Mouse (Mus musculus): ENCODE data around the gene Pm20d1. TPM values are rescaled to one million over a fixed set of nuclear protein-coding genes. Genes with fewer than 3 reads are reported as not detected.

Gene Pm20d1
- total and polyA plus RNA-seq, 3 experiments, result 0.17 to 0.53 (median 0.21) TPM

GRCm38 (mm10) chr1:131822856-131823492 is 25.8 kb downstream of the Pm20d1 start:
- no peak overlapping the region for H3K9ac ChIP-seq (ENCODE audit: insufficient read depth, low read depth)
- H3K4me3 ChIP-seq (replicated peaks in 1 of 3; ENCODE audit: low read depth in 2 of 3, low read length in 2 of 3, poor library complexity in 1 of 3), result no peak overlapping the region
- no peaks in the 10 kb centered on the region for H3K36me3 ChIP-seq (replicated peaks in 1 of 2; ENCODE audit: control insufficient read depth in 1 of 2, insufficient read depth in 1 of 2, low read length in 1 of 2)
- peak; percentile 60 for DNase-seq (ENCODE audit: extremely low read depth)
- dilution Hi-C loops (cut with MboI; ENCODE audit: extremely low pct_ligation_motif_present, extremely low pct_unique_long_range_greater_than_20kb, low sequenced_read_pairs), result no loop called here
- peak overlapping the region; percentile 17 for H3K4me2 ChIP-seq (ENCODE audit: insufficient read depth, low read depth, poor library complexity, severe bottlenecking)
- H3K27ac ChIP-seq (ENCODE audit: insufficient read depth, low read depth), result peak overlapping the region; percentile 50; the same call in 1 of the 2 replicates
- peaks cover 2% of the 10 kb centered on the region for H3K27me3 ChIP-seq (replicated peaks)
- in situ Hi-C loops (cut with MboI; ENCODE audit: low pct_ligation_motif_present, low pct_unique_long_range_greater_than_20kb, low sequenced_read_pairs), result no loop called here
- TF ChIP-seq KAT2A (IDR thresholded peaks at IDR 0.05; ENCODE audit: insufficient replicate concordance, low read length) (no peak), E2F4 (IDR thresholded peaks at IDR 0.05; ENCODE audit: insufficient replicate concordance, low read depth, low read length) (no peak), NELFE (IDR thresholded peaks at IDR 0.05; ENCODE audit: low read depth, low read length) (no peak), ETS1 (conservative IDR thresholded peaks at IDR 0.05; ENCODE audit: low read depth, low read length) (peak; percentile 38), MAX (IDR thresholded peaks at IDR 0.05; ENCODE audit: low read length) (no peak), MXI1 (IDR thresholded peaks at IDR 0.05; ENCODE audit: low read depth, low read length) (peak; percentile 53), SIN3A (IDR thresholded peaks at IDR 0.05; ENCODE audit: low read length) (0 out of 2 replicates have a peak, but pooled peaks have one; percentile 44), BHLHE40 (IDR thresholded peaks at IDR 0.05; ENCODE audit: low read depth, low read length) (peak; percentile 20; the same call in 1 of the 2 replicates), USF2 (conservative IDR thresholded peaks at IDR 0.05; ENCODE audit: low read depth, low read length) (no peak), ZC3H11A (IDR thresholded peaks at IDR 0.05; ENCODE audit: low read depth, low read length) (no peak), MAFK (IDR thresholded peaks at IDR 0.05; ENCODE audit: insufficient replicate concordance, low read length) (no peak), PAX5 (IDR thresholded peaks at IDR 0.05; ENCODE audit: low read length) (no peak), EP300 (IDR thresholded peaks at IDR 0.05; ENCODE audit: low read length) (peak; percentile 25), NRF1 (IDR thresholded peaks at IDR 0.05; ENCODE audit: low read depth, low read length) (no peak), MYC (IDR thresholded peaks at IDR 0.05; ENCODE audit: low read depth, low read length) (0 out of 2 replicates have a peak, but pooled peaks have one; percentile 12), ZNF384 (IDR thresholded peaks at IDR 0.05; ENCODE audit: low read depth, low read length) (peak; percentile 93), TBP (conservative IDR thresholded peaks at IDR 0.05; ENCODE audit: low read depth, low read length) (no peak), JUND (conservative IDR thresholded peaks at IDR 0.05; ENCODE audit: low read depth, low read length) (0 out of 2 replicates have a peak, but pooled peaks have one; percentile 28), UBTF (IDR thresholded peaks at IDR 0.05; ENCODE audit: low read depth, low read length) (0 out of 2 replicates have a peak, but pooled peaks have one; percentile 56), IRF4 (IDR thresholded peaks at IDR 0.05; ENCODE audit: low read depth, low read length) (0 out of 2 replicates have a peak, but pooled peaks have one; percentile 32)
- peaks cover 7% of the 10 kb centered on the region for H3K9me3 ChIP-seq (replicated peaks; ENCODE audit: low read length)
- peaks cover 15 to 68% of the 10 kb centered on the region in 2 experiments for H3K4me1 ChIP-seq (ENCODE audit: control insufficient read depth in 1 of 2, insufficient read depth in 2 of 2)
- no peaks in the 10 kb centered on the region for H3K79me2 ChIP-seq (replicated peaks; ENCODE audit: control insufficient read depth, extremely low read depth, insufficient read depth, poor library complexity, severe bottlenecking)

DNA sequence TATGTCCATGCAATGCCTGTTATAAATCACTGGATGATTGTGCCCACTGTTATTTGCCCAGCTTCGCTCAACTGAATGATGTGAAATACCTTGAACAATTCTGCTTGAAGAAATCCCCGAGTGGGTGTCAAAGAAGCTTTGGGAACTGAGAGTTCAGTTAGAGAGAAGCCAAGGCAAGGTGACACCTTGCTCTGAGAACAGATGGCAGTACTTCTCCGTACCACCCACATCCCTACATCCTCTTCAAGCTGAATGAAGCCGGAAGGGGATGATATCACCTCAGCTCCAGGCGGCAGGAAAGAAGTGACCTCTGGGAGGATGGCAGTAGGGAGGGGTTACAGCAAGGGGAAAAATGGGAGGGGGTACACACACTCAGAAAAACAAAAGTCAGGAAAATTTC is 26.4 kb downstream of the Pm20d1 start:
- DNase-seq (ENCODE audit: extremely low read depth), result peak; percentile 34
- dilution Hi-C loops (cut with MboI; ENCODE audit: extremely low pct_ligation_motif_present, extremely low pct_unique_long_range_greater_than_20kb, low sequenced_read_pairs) (no loop called here), in situ Hi-C loops (cut with MboI; ENCODE audit: low pct_ligation_motif_present, low pct_unique_long_range_greater_than_20kb, low sequenced_read_pairs) (no loop called here)
- Histone ChIP-seq H3K79me2 (replicated peaks; ENCODE audit: control insufficient read depth, extremely low read depth, insufficient read depth, poor library complexity, severe bottlenecking) (no peaks in the 10 kb centered on the region), H3K9ac (ENCODE audit: insufficient read depth, low read depth) (no peak overlapping the region), H3K4me3 (replicated peaks in 1 of 3; ENCODE audit: low read depth in 2 of 3, low read length in 2 of 3, poor library complexity in 1 of 3) (no peak overlapping the region), H3K27ac (ENCODE audit: insufficient read depth, low read depth) (no peak overlapping the region), H3K4me1 (ENCODE audit: control insufficient read depth in 1 of 2, insufficient read depth in 2 of 2) (peaks cover 15 to 65% of the 10 kb centered on the region in 2 experiments), H3K4me2 (ENCODE audit: insufficient read depth, low read depth, poor library complexity, severe bottlenecking) (no peak overlapping the region; the same call in 1 of the 2 replicates), H3K27me3 (replicated peaks) (peaks cover 2% of the 10 kb centered on the region), H3K9me3 (replicated peaks; ENCODE audit: low read length) (peaks cover 7% of the 10 kb centered on the region), H3K36me3 (replicated peaks in 1 of 2; ENCODE audit: control insufficient read depth in 1 of 2, insufficient read depth in 1 of 2, low read length in 1 of 2) (no peaks in the 10 kb centered on the region)
- TF ChIP-seq EP300 (IDR thresholded peaks at IDR 0.05; ENCODE audit: low read length), result peak; percentile 16; the same call in 1 of the 2 replicates
- 0 out of 2 replicates have a peak, but pooled peaks have one; percentile 6 for TF ChIP-seq MXI1 (IDR thresholded peaks at IDR 0.05; ENCODE audit: low read depth, low read length)
- 0 out of 2 replicates have a peak, but pooled peaks have one; percentile 19 for TF ChIP-seq SIN3A (IDR thresholded peaks at IDR 0.05; ENCODE audit: low read length)
- no peak for TF ChIP-seq TCF12 (IDR thresholded peaks at IDR 0.05; ENCODE audit: low read depth, low read length)
